Mouse (Mus musculus): Measurements from ENCODE around the gene Ice2. TPM values are rescaled to one million over a fixed set of nuclear protein-coding genes. Genes with fewer than 3 reads are reported as not detected.

Gene Ice2
- polyA plus RNA-seq, 1 experiment, result 0.01 TPM

DNA sequence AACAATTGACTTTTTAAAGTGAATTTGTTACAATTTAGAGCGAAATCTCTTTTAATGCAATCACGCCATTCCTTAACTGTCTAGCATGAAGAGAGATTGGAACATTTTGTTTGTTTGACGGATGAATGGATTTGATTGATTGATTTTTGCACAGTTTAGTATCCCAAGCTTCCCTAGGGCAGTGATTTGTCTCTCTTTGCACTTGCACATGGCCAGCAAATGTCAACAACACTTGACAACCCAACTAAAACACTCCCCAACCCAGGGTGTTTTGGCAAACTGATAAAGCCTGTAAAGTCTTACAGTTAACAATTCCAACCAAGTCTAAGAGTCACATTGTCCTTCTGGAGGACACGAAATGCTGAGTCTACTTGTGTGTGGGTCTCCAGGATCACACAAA lies 10.4 kb upstream of the Ice2 start:
- no peak for TF ChIP-seq TAL1 (IDR thresholded peaks at IDR 0.05; ENCODE audit: low read length)
- no peak for TF ChIP-seq GATA1 (IDR thresholded peaks at IDR 0.05; ENCODE audit: low read length)
- Histone ChIP-seq H3K4me1 (ENCODE audit: control insufficient read depth) (no peaks in the 10 kb centered on the region), H3K27me3 (ENCODE audit: control insufficient read depth) (no peaks in the 10 kb centered on the region), H3K9me3 (ENCODE audit: control insufficient read depth, low read length) (no peaks in the 10 kb centered on the region), H3K4me3 (replicated peaks) (no peak overlapping the region), H3K36me3 (ENCODE audit: control insufficient read depth) (no peaks in the 10 kb centered on the region)

DNA sequence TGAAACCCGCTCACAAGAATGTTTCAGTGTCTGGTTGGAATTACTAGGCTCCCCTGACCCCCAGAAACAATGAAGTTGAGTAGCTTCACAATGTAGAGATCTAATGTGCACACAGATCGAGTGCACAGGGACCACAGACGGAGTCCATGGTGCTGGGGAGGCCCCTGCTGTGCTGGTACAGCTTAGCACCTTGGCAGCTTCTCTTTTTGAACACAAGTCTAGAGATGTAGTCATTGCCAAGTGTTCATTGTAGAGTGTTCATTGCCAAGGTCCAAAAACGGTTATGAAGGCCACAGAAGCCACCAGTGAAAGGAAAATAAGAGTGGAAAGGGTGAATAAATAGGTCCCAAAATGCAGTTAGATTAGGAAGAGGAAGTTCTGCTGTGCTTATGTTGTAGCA lies 7.1 kb upstream of the Ice2 start:
- no peaks in the 10 kb centered on the region for H3K4me1 ChIP-seq (ENCODE audit: control insufficient read depth)
- H3K36me3 ChIP-seq (ENCODE audit: control insufficient read depth), result no peaks in the 10 kb centered on the region
- TF ChIP-seq TAL1 (IDR thresholded peaks at IDR 0.05; ENCODE audit: low read length) (no peak), GATA1 (IDR thresholded peaks at IDR 0.05; ENCODE audit: low read length) (no peak)
- H3K9me3 ChIP-seq (ENCODE audit: control insufficient read depth, low read length), result no peaks in the 10 kb centered on the region
- H3K4me3 ChIP-seq (replicated peaks), result no peak overlapping the region
- no peaks in the 10 kb centered on the region for H3K27me3 ChIP-seq (ENCODE audit: control insufficient read depth)

- Histone ChIP-seq H3K9me3 (ENCODE audit: control insufficient read depth, low read length) (no peaks in the 10 kb centered on the region), H3K36me3 (ENCODE audit: control insufficient read depth) (no peaks in the 10 kb centered on the region), H3K4me1 (ENCODE audit: control insufficient read depth) (peaks cover 18% of the 10 kb centered on the region), H3K4me3 (replicated peaks) (no peak overlapping the region), H3K27me3 (ENCODE audit: control insufficient read depth) (no peaks in the 10 kb centered on the region)
- TF ChIP-seq TAL1 (IDR thresholded peaks at IDR 0.05; ENCODE audit: low read length) (no peak), GATA1 (IDR thresholded peaks at IDR 0.05; ENCODE audit: low read length) (no peak)
These were observed 3.5 kb upstream of the Ice2 start for GRCm38 (mm10) chr9:69394234-69394633.

DNA sequence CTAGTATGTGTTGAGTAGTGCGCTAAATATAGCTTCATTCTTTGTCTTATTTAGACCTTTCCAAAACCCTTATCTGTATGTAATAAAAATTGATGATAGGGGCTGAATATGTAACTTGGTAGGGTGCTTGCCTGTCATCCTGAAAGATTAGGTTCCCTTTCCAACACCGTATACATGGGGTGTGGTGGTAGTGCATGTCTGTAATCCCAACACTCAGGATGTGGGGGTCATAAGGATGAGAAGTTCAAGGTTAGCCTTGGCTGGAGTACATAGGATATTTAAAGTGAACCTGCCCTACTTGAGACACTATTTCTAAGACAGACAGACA lies 310 bp upstream of the Ice2 start:
- Histone ChIP-seq H3K4me3 (replicated peaks) (peak overlapping the region; percentile 98), H3K9me3 (ENCODE audit: control insufficient read depth, low read length) (no peaks in the 10 kb centered on the region), H3K27me3 (ENCODE audit: control insufficient read depth) (no peaks in the 10 kb centered on the region), H3K36me3 (ENCODE audit: control insufficient read depth) (no peaks in the 10 kb centered on the region; the same call in 1 of the 2 replicates), H3K4me1 (ENCODE audit: control insufficient read depth) (peaks cover 18% of the 10 kb centered on the region)
- TF ChIP-seq GATA1 (IDR thresholded peaks at IDR 0.05; ENCODE audit: low read length) (no peak), TAL1 (IDR thresholded peaks at IDR 0.05; ENCODE audit: low read length) (no peak)

DNA sequence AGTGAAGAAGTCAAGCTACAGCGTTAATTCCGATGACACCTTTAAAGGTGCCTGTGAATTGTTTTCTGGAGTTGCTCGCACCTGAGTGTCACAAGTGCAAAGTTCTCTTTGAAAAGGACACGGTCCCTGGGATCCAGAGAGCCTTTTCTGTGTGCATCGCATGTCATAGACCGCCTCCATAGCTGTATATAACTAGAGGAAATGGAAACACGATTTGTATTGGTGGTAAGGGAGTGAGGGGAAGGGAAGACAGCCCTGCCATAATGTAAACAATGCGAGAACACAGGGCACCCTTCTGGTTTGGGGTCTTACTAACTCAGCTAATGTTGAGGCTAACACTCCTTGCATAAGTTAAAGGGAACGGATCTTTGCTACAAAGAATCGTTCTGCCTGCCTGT lies 746 bp downstream of the Ice2 start:
- no peaks in the 10 kb centered on the region for H3K9me3 ChIP-seq (ENCODE audit: control insufficient read depth, low read length)
- TF ChIP-seq TAL1 (IDR thresholded peaks at IDR 0.05; ENCODE audit: low read length), result no peak
- no peak for TF ChIP-seq GATA1 (IDR thresholded peaks at IDR 0.05; ENCODE audit: low read length)
- peaks cover 18% of the 10 kb centered on the region for H3K4me1 ChIP-seq (ENCODE audit: control insufficient read depth)
- no peaks in the 10 kb centered on the region; the same call in 1 of the 2 replicates for H3K36me3 ChIP-seq (ENCODE audit: control insufficient read depth)
- peak overlapping the region; percentile 98 for H3K4me3 ChIP-seq (replicated peaks)
- H3K27me3 ChIP-seq (ENCODE audit: control insufficient read depth), result no peaks in the 10 kb centered on the region

GRCm38 (mm10) chr9:69404671-69405070 lies 7.0 kb downstream of the Ice2 start:
- Histone ChIP-seq H3K9me3 (ENCODE audit: control insufficient read depth, low read length) (no peaks in the 10 kb centered on the region), H3K4me1 (ENCODE audit: control insufficient read depth) (no peaks in the 10 kb centered on the region), H3K4me3 (replicated peaks) (no peak overlapping the region), H3K36me3 (ENCODE audit: control insufficient read depth) (peaks cover 11% of the 10 kb centered on the region), H3K27me3 (ENCODE audit: control insufficient read depth) (no peaks in the 10 kb centered on the region)
- TF ChIP-seq GATA1 (IDR thresholded peaks at IDR 0.05; ENCODE audit: low read length), result no peak
- no peak for TF ChIP-seq TAL1 (IDR thresholded peaks at IDR 0.05; ENCODE audit: low read length)

DNA sequence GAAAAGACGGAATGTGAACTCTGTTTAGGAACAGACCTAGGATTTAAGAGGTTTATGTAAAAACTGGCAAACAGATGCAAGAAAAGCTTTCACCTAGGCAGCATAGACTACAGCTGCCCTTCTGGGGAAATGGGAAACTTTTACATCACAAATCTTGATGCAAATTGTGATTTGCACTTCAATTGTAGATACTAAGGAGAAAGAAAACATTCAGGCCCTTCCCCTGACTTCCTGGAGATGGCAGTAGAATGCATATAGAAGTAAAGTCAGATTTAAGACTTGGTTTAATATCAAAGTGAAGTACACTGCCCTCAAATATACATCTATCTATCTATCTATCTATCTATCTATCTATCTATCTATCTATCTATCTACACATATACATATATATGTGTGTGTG lies 21.8 kb downstream of the Ice2 start:
- H3K36me3 ChIP-seq (ENCODE audit: control insufficient read depth), result peaks cover 64% of the 10 kb centered on the region

GRCm38 (mm10) chr9:69430531-69430930 lies 32.8 kb downstream of the Ice2 start:
- Histone ChIP-seq H3K4me3 (replicated peaks) (no peak overlapping the region), H3K36me3 (ENCODE audit: control insufficient read depth) (peaks cover 53% of the 10 kb centered on the region), H3K27me3 (ENCODE audit: control insufficient read depth) (no peaks in the 10 kb centered on the region), H3K9me3 (ENCODE audit: control insufficient read depth, low read length) (no peaks in the 10 kb centered on the region), H3K4me1 (ENCODE audit: control insufficient read depth) (no peaks in the 10 kb centered on the region)
- TF ChIP-seq TAL1 (IDR thresholded peaks at IDR 0.05; ENCODE audit: low read length) (no peak), GATA1 (IDR thresholded peaks at IDR 0.05; ENCODE audit: low read length) (no peak)

More for the DNA sequence above, 21.8 kb downstream of the Ice2 start:
- H3K27me3 ChIP-seq (ENCODE audit: control insufficient read depth), result no peaks in the 10 kb centered on the region
- no peak for TF ChIP-seq TAL1 (IDR thresholded peaks at IDR 0.05; ENCODE audit: low read length)
- TF ChIP-seq GATA1 (IDR thresholded peaks at IDR 0.05; ENCODE audit: low read length), result no peak
- no peak overlapping the region for H3K4me3 ChIP-seq (replicated peaks)
- H3K4me1 ChIP-seq (ENCODE audit: control insufficient read depth), result no peaks in the 10 kb centered on the region
- H3K9me3 ChIP-seq (ENCODE audit: control insufficient read depth, low read length), result no peaks in the 10 kb centered on the region

DNA sequence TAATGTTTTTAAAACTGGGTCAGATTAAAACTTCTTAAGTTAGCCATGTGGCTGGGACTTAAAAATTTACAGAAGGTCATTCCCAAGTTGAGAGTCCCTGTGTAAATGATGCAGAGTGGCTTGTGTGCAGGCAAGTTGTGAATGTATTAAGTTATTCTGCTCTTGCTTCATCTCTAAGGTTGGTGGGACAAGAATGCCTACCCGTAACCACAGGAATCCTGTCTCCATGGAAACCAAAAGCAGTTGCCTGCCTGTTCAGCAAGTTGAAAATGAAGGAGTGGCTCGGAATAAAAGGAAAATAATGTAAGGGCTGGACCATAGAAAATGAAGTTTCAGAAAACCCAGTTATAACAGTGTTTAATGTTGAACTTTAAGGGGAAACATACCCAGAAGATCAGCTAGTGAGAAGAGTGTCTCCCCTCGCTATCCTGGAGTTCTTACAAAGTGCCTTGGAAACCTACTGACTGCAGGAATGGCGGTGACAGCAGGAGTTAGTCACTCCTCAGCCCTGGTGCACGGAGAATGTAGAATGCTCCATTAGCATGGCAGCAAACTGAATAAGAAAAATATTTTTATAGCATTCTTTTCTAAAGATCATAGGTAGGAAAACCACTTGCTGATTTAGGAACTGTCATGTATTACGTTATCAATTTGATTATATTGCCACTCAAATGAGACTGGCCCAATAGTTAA lies 34.3 kb downstream of the Ice2 start:
- Histone ChIP-seq H3K4me3 (replicated peaks) (no peak overlapping the region), H3K36me3 (ENCODE audit: control insufficient read depth) (peaks cover 40% of the 10 kb centered on the region), H3K9me3 (ENCODE audit: control insufficient read depth, low read length) (no peaks in the 10 kb centered on the region), H3K4me1 (ENCODE audit: control insufficient read depth) (no peaks in the 10 kb centered on the region), H3K27me3 (ENCODE audit: control insufficient read depth) (no peaks in the 10 kb centered on the region)
- TF ChIP-seq GATA1 (IDR thresholded peaks at IDR 0.05; ENCODE audit: low read length) (no peak), TAL1 (IDR thresholded peaks at IDR 0.05; ENCODE audit: low read length) (no peak)

DNA sequence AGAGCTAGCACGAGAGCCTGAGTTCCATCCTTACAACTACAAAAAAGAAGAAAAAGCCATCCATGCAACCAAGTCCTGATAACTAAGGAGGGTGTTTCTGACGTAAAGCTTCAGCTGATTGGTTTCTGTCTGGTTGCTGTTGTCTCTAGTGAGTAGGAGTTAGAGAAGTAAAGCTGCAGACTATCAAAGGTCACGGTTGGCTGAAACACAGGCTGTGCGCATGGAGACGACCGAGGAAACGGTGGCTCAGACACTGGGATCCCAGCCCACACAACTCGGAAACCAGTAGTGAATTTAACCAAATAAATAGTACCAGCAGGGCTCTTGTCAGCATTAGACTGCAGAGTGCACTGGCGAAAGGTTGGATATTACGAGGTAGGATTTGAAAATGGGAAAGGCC lies 37.5 kb downstream of the Ice2 start:
- H3K4me3 ChIP-seq (replicated peaks), result no peak overlapping the region
- peaks cover 17% of the 10 kb centered on the region for H3K36me3 ChIP-seq (ENCODE audit: control insufficient read depth)
- H3K4me1 ChIP-seq (ENCODE audit: control insufficient read depth), result no peaks in the 10 kb centered on the region
- no peaks in the 10 kb centered on the region for H3K27me3 ChIP-seq (ENCODE audit: control insufficient read depth)
- TF ChIP-seq TAL1 (IDR thresholded peaks at IDR 0.05; ENCODE audit: low read length), result no peak
- TF ChIP-seq GATA1 (IDR thresholded peaks at IDR 0.05; ENCODE audit: low read length), result no peak
- no peaks in the 10 kb centered on the region for H3K9me3 ChIP-seq (ENCODE audit: control insufficient read depth, low read length)

Data from erythroblast, embryonic 14.5 days (primary cell).